Mouse (Mus musculus) spleen, postnatal 14 days (tissue): ENCODE measurements at regions not wholly inside any gene's neighbourhood (a gene's known extent, or its start where the extent isn't known, plus 50 kb on each side); places are given as distances from the start of the nearest gene placed in this dataset.

ENCODE experiments used
- DNase-seq, 2 experiments: peaks; one replicate each; pipeline ENCODE4 v3.0.0; 2021 to 2022; ENCODE audit warnings: low spot score in 2 of 2

GRCm38 (mm10) chr2:3940786-3941185 is 76.7 kb upstream of the Frmd4a start:
- DNase-seq, result no peak

GRCm38 (mm10) chr2:3941496-3941895 is 76.0 kb upstream of the Frmd4a start:
- no peak for DNase-seq

- DNase-seq, result no peak
Observed at GRCm38 (mm10) chr2:3947432-3947831, 70.1 kb upstream of the Frmd4a start.

- no peak for DNase-seq
Observed at GRCm38 (mm10) chr2:3948331-3948730, 69.2 kb upstream of the Frmd4a start.

- DNase-seq, result no peak
Observed at GRCm38 (mm10) chr2:3957491-3957890, 60.0 kb upstream of the Frmd4a start.

GRCm38 (mm10) chr2:3958065-3958641 is 59.4 kb upstream of the Frmd4a start:
- no peak for DNase-seq

GRCm38 (mm10) chr2:3958711-3959110 is 58.8 kb upstream of the Frmd4a start:
- no peak for DNase-seq

GRCm38 (mm10) chr2:3959181-3959580 is 58.3 kb upstream of the Frmd4a start:
- DNase-seq, result no peak

- no peak for DNase-seq
Observed at GRCm38 (mm10) chr2:3960213-3960612, 57.3 kb upstream of the Frmd4a start.

- no peak for DNase-seq
Observed at GRCm38 (mm10) chr2:3964351-3964750, 53.2 kb upstream of the Frmd4a start.
